Mouse (Mus musculus) stomach, postnatal 0 days (tissue): ENCODE measurements around the gene Cerkl. TPM values are rescaled to one million over a fixed set of nuclear protein-coding genes. Genes with fewer than 3 reads are reported as not detected.

Source experiments
- ATAC-seq: fragments of 200-750 bp; cut with Nextera tagmentation; 2 replicates; pipeline ENCODE4 v1.8.0; 2017; ENCODE audit not compliant: low FRiP score, low TSS enrichment
- DNase-seq: peaks from one replicate; pipeline ENCODE4 v3.0.0-alpha.2; 2016; ENCODE audit warnings: low spot score
- H3K27ac ChIP-seq: fragments of 300-500 bp; sonication (generic); replicated peaks from 2 replicates; pipeline ENCODE4 v1.5.1; 2014; ENCODE audit warnings: mild to moderate bottlenecking, control low read depth
- H3K27me3 ChIP-seq: fragments of 300-500 bp; sonication (generic); 2 replicates; pipeline ENCODE4 v1.6.1; 2014; ENCODE audit warnings: low read length; ENCODE audit not compliant: control insufficient read depth, insufficient read depth
- H3K36me3 ChIP-seq: fragments of 300-500 bp; sonication (generic); 2 replicates; pipeline ENCODE4 v1.6.1; 2014; ENCODE audit warnings: low read length, mixed read lengths; ENCODE audit not compliant: control insufficient read depth, insufficient read depth
- H3K4me1 ChIP-seq: fragments of 300-500 bp; sonication (generic); replicated peaks from 2 replicates; pipeline ENCODE4 v1.6.1; 2014; ENCODE audit warnings: antibody characterized with exemption; ENCODE audit not compliant: control insufficient read depth, insufficient read depth
- H3K4me2 ChIP-seq: fragments of 300-500 bp; sonication (generic); replicated peaks from 2 replicates; pipeline ENCODE4 v1.6.1; 2014; ENCODE audit warnings: low read depth, mild to moderate bottlenecking, control low read depth, moderate library complexity
- H3K4me3 ChIP-seq: fragments of 300-500 bp; sonication (generic); 2 replicates; pipeline ENCODE4 v1.5.1; 2014; ENCODE audit warnings: low read depth, low read length, control low read depth
- H3K9ac ChIP-seq: fragments of 300-500 bp; sonication (generic); 2 replicates; pipeline ENCODE4 v1.6.1; 2014; ENCODE audit warnings: mild to moderate bottlenecking, low read length, control low read depth, mixed read lengths
- H3K9me3 ChIP-seq: fragments of 300-500 bp; sonication (generic); 2 replicates; pipeline ENCODE4 v1.6.1; 2016; ENCODE audit warnings: low read length; ENCODE audit not compliant: control insufficient read depth
- CTCF ChIP-seq: IDR thresholded peaks from 2 replicates; pipeline ENCODE4 v1.5.1; 2016; ENCODE audit warnings: antibody characterized with exemption, low read depth, mild to moderate bottlenecking, moderate library complexity
- EP300 ChIP-seq: optimal IDR thresholded peaks from 2 replicates; pipeline ENCODE3; 2016; ENCODE audit warnings: antibody characterized with exemption
- WGBS: fragments of 180-500 bp; shearing (Covaris S2); extraction: QIAGEN DNeasy Blood & Tissue Kit; methylation state at CpG from one replicate; pipeline ENCODE4 v1.1.7; 2014; 5-methylcytosine and 5-hydroxymethylcytosine counted together
- polyA plus RNA-seq: library from polyadenylated mRNA; unstranded; fragments of >200 nt; fragmentation: Nextera tagmentation; extraction: Ambion mirVana; gene quantifications from 2 replicates; pipeline ENCODE4 v1.2.1, GENCODE M21; 2015

The Cerkl gene
- polyA plus RNA-seq, 1 experiment from 2014 or later, result 0.67 TPM

GRCm38 (mm10) chr2:79454786-79455446, 1.7 kb downstream of the Cerkl start:
- H3K4me1 ChIP-seq, result no peaks in the 10 kb centered on the region
- H3K4me3 ChIP-seq, result no peak overlapping the region
- no peaks in the 10 kb centered on the region for H3K36me3 ChIP-seq
- no peak overlapping the region for H3K27ac ChIP-seq
- H3K9me3 ChIP-seq, result no peaks in the 10 kb centered on the region
- DNase-seq (no peak), ATAC-seq (no peak)
- no peak for TF ChIP-seq CTCF
- H3K4me2 ChIP-seq, result no peak overlapping the region
- H3K9ac ChIP-seq, result no peak overlapping the region
- 20% methylated on average over 15 of the region's 15 CpGs for WGBS
- peaks cover 32% of the 10 kb centered on the region for H3K27me3 ChIP-seq

- 4% methylated on average over 55 of the region's 55 CpGs for WGBS
- H3K9ac ChIP-seq, result no peak overlapping the region
- peak; percentile 87 for DNase-seq
- TF ChIP-seq EP300, result no peak
- no peak for TF ChIP-seq CTCF
- peak; percentile 82 for ATAC-seq
- H3K4me3 ChIP-seq, result peak overlapping the region; percentile 44
- H3K36me3 ChIP-seq, result no peaks in the 10 kb centered on the region
- H3K27me3 ChIP-seq, result peaks cover 24% of the 10 kb centered on the region
- H3K9me3 ChIP-seq, result no peaks in the 10 kb centered on the region
- H3K4me2 ChIP-seq, result peak overlapping the region; percentile 76
- no peak overlapping the region for H3K27ac ChIP-seq
- H3K4me1 ChIP-seq, result no peaks in the 10 kb centered on the region
Measured at GRCm38 (mm10) chr2:79453901-79454781, 2.4 kb downstream of the Cerkl start.

- H3K4me2 ChIP-seq, result no peak overlapping the region
- ATAC-seq (no peak), DNase-seq (no peak)
- peaks cover 10% of the 10 kb centered on the region; the same call in 1 of the 2 replicates for H3K27me3 ChIP-seq
- H3K27ac ChIP-seq, result no peak overlapping the region
- WGBS, result 54% methylated on average over 5 of the region's 5 CpGs
- TF ChIP-seq EP300, result no peak
- TF ChIP-seq CTCF, result no peak
- no peaks in the 10 kb centered on the region for H3K4me1 ChIP-seq
- H3K9ac ChIP-seq, result no peak overlapping the region
- H3K9me3 ChIP-seq, result no peaks in the 10 kb centered on the region
- H3K4me3 ChIP-seq, result no peak overlapping the region
- H3K36me3 ChIP-seq, result no peaks in the 10 kb centered on the region
Measured at GRCm38 (mm10) chr2:79451438-79451837, 5.1 kb downstream of the Cerkl start.

GRCm38 (mm10) chr2:79450684-79451394, 5.7 kb downstream of the Cerkl start:
- H3K9ac ChIP-seq, result no peak overlapping the region
- H3K4me2 ChIP-seq, result no peak overlapping the region
- ATAC-seq (no peak), DNase-seq (no peak)
- no peaks in the 10 kb centered on the region for H3K36me3 ChIP-seq
- 64% methylated on average over 4 of the region's 4 CpGs for WGBS
- TF ChIP-seq CTCF, result no peak
- no peak for TF ChIP-seq EP300
- H3K27me3 ChIP-seq, result peaks cover 7% of the 10 kb centered on the region; the same call in 1 of the 2 replicates
- H3K4me1 ChIP-seq, result no peaks in the 10 kb centered on the region
- H3K4me3 ChIP-seq, result no peak overlapping the region
- no peak overlapping the region for H3K27ac ChIP-seq
- H3K9me3 ChIP-seq, result no peaks in the 10 kb centered on the region

- Histone ChIP-seq H3K27ac (no peak overlapping the region), H3K9ac (no peak overlapping the region), H3K27me3 (no peaks in the 10 kb centered on the region), H3K4me3 (no peak overlapping the region), H3K36me3 (no peaks in the 10 kb centered on the region), H3K4me1 (no peaks in the 10 kb centered on the region), H3K4me2 (no peak overlapping the region), H3K9me3 (no peaks in the 10 kb centered on the region)
- no peak for ATAC-seq
- no peak for TF ChIP-seq CTCF
- no peak for TF ChIP-seq EP300
- DNase-seq, result no peak
- WGBS, result 77% methylated on average over 4 of the region's 4 CpGs
Measured at GRCm38 (mm10) chr2:79449371-79449770, 7.2 kb downstream of the Cerkl start.
